Mouse (Mus musculus) heart, adult 2 months (tissue): ENCODE results near the gene Gm37240. TPM values are rescaled to one million over a fixed set of nuclear protein-coding genes. Genes with fewer than 3 reads are reported as not detected.

ENCODE experiments used
- DNase-seq, 2 experiments: peaks; one replicate each; pipeline ENCODE4 v3.0.0; 2021
- H3K27ac ChIP-seq: fragments of 200-600 bp; 2 replicates; pipeline ENCODE4 v1.8.1; 2022
- H3K27me3 ChIP-seq: fragments of 200-500 bp; 2 replicates; pipeline ENCODE4 v1.6.1; 2012; ENCODE audit warnings: mild to moderate bottlenecking, low read length, inconsistent platforms, mixed read lengths; ENCODE audit not compliant: control insufficient read depth, insufficient read depth
- H3K36me3 ChIP-seq: fragments of 200-500 bp; 2 replicates; pipeline ENCODE4 v1.6.1; 2012; ENCODE audit warnings: low read length, inconsistent platforms; ENCODE audit not compliant: control insufficient read depth, insufficient read depth
- H3K4me1 ChIP-seq: fragments of 200-500 bp; 2 replicates; pipeline ENCODE4 v1.6.1; 2011; ENCODE audit warnings: low read length; ENCODE audit not compliant: control insufficient read depth, insufficient read depth
- H3K4me3 ChIP-seq: fragments of 200-600 bp; 2 replicates; pipeline ENCODE4 v1.8.1; 2022
- H3K79me2 ChIP-seq: fragments of 200-500 bp; replicated peaks from 2 replicates; pipeline ENCODE4 v1.6.1; 2012; ENCODE audit warnings: mild to moderate bottlenecking, inconsistent platforms, low read length, moderate library complexity, mixed read lengths; ENCODE audit not compliant: control insufficient read depth, insufficient read depth
- H3K9ac ChIP-seq: fragments of 200-500 bp; 2 replicates; pipeline ENCODE4 v1.6.1; 2012; ENCODE audit warnings: low read depth, mild to moderate bottlenecking, control low read depth, inconsistent platforms, low read length, mixed read lengths
- CTCF ChIP-seq: fragments of 200-600 bp; IDR thresholded peaks from 2 replicates; pipeline ENCODE4 v1.8.1; 2022; ENCODE audit warnings: antibody characterized with exemption, mild to moderate bottlenecking, moderate library complexity
- EP300 ChIP-seq: fragments of 200-500 bp; IDR thresholded peaks from 2 replicates; pipeline ENCODE4 v1.6.1; 2011; ENCODE audit warnings: low read depth, low read length, control low read depth; ENCODE audit not compliant: insufficient read depth
- POLR2A ChIP-seq: fragments of 200-500 bp; IDR thresholded peaks from 2 replicates; pipeline ENCODE4 v1.6.1; 2011; ENCODE audit warnings: mild to moderate bottlenecking, low read depth, low read length, control low read depth; ENCODE audit not compliant: insufficient read depth
- WGBS: fragments of 180-500 bp; shearing (Covaris S2); methylation state at CpG from one replicate; pipeline ENCODE4 v1.1.7; 2018; 5-methylcytosine and 5-hydroxymethylcytosine counted together
- intact Hi-C: fragments of 180-260 bp; cut with DNase I; formaldehyde crosslinking; loops from one replicate; pipeline ENCODE4 v1.15.1; 2025
- microRNA-seq, 2 experiments: library from miRNA; unstranded; fragments of <30 nt; microRNA quantifications; one replicate each; pipeline ENCODE4 v1.2.0; 2021
- polyA plus RNA-seq: library from polyadenylated mRNA; depleted of rRNA; stranded (reverse); fragments of >200 nt; gene quantifications from 2 replicates; pipeline ENCODE4 v1.2.3, GENCODE M21; 2012; rRNA removed
- total RNA-seq, 2 experiments: library from RNA; stranded (reverse); gene quantifications; 2 replicates each; pipeline ENCODE4 v1.2.3; 2021

Gm37240 gene
- total and polyA plus RNA-seq, 3 experiments = 25.0 to 45.3 (median 36.6) TPM

- H3K36me3 ChIP-seq = no peaks in the 10 kb centered on the region
- no peaks in the 10 kb centered on the region for H3K27me3 ChIP-seq
- H3K79me2 ChIP-seq = no peaks in the 10 kb centered on the region
- peaks cover 4% of the 10 kb centered on the region; the same call in 1 of the 2 replicates for H3K4me1 ChIP-seq
- no peak overlapping the region for H3K4me3 ChIP-seq
- peak in 1 of 2 experiments; percentile 24 for DNase-seq
- H3K9ac ChIP-seq = no peak overlapping the region
- WGBS = 53% methylated on average over 5 of the region's 5 CpGs
- no peak overlapping the region for H3K27ac ChIP-seq
- TF ChIP-seq CTCF = no peak
- no peak for TF ChIP-seq POLR2A
- TF ChIP-seq EP300 = no peak
- intact Hi-C loops = no loop called here
Measured at GRCm38 (mm10) chr3:84447803-84448202, 1439.5 kb downstream of the Gm37240 start.

Small RNA genes within 50 kb of the gene (microRNA-seq; reads per million reads assigned to microRNA genes)
- gene Mir466k = 0 reads per million in 2 experiments

Other genes with a start within 250 kb of the Gm37240 start
- 10 to 100 TPM; 47.0 to 68.1 TPM for gene Fam160a1, start 70.2 kb downstream of the Gm37240 start, total RNA-seq
- gene Fam160a1, start 70.2 kb downstream of the Gm37240 start, polyA plus RNA-seq = 25.0 and 38.7 TPM in 2 replicates
- 1 to 10 TPM; 6.3 to 8.5 TPM for gene Glt28d2, start within 50 bp of the Gm37240 start, total RNA-seq
- 1.9 and 3.1 TPM in 2 replicates for gene Glt28d2, start within 50 bp of the Gm37240 start, polyA plus RNA-seq
- 10 to 100 TPM; 19.5 to 22.2 TPM for gene Sh3d19, start 83.6 kb upstream of the Gm37240 start, total RNA-seq
- gene Sh3d19, start 83.6 kb upstream of the Gm37240 start, polyA plus RNA-seq = 13.5 and 19.3 TPM in 2 replicates
- not detected for gene Prss48, start 115.0 kb upstream of the Gm37240 start, total RNA-seq
- gene Prss48, start 115.0 kb upstream of the Gm37240 start, polyA plus RNA-seq = not detected in 2 replicates